Mouse (Mus musculus): ENCODE measurements around the gene D030056L22Rik. TPM values are rescaled to one million over a fixed set of nuclear protein-coding genes. Genes with fewer than 3 reads are reported as not detected.

Gene D030056L22Rik
- 11.3 and 12.9 TPM in 2 replicates for polyA plus RNA-seq (2015; fragmentation: Nextera tagmentation; extraction: Ambion mirVana)

GRCm38 (mm10) chr19:18712866-18713300, at the start of gene D030056L22Rik:
TSS of gene D030056L22Rik (plus strand) at chr19:18713193.

GRCm38 (mm10) chr19:18670608-18671007, 42.4 kb upstream of the D030056L22Rik start, which contains the start of gene Carnmt1:
TSS of gene Carnmt1 (plus strand) at chr19:18670764.

DNA sequence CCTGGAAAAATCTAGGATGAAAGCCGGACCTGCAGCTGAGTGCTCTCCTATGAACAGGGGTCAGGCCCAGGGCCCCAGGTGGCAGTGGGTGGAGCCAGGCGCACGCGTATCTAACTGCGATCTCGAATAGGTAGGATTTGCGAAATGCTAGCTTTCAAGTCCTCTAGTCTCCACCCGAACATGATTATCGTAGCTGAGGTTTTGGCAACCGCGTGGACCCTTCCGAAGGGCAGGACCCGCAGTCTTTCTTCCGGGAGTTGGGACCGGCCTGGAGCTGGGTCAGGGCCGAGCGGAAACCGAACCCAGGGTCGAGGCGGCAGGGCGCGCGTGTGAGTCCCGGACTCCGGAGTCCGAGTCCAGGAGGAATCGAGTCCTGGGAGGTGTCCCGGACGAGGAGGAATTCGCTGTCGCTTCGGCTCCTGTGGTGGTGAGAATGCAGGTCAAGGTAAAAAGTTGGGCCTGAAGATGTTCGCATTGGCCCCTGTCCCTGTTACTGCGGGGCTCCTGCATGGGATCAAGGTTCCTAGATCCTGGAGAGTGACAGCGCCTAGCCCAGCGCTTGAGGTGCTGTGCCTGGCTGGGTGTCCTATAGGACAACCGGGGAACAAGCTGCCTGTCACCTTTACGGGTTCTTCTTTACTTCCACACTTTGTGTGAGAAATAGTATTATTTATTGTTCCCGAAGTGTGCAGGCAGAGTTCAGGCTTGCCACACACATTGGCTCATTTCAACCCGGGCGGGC, 36.8 kb downstream of the D030056L22Rik start, which contains the start of gene Trpm6:
Gene Trpm6, plus strand, starts transcription at position 386 of the 742 bp plus-strand sequence.

Other genes with a start within 250 kb of the D030056L22Rik start
- 134 and 153 TPM in 2 replicates for gene Ostf1, start 81.4 kb upstream of the D030056L22Rik start, polyA plus RNA-seq (2015; fragmentation: Nextera tagmentation; extraction: Ambion mirVana)
- 6.6 and 6.8 TPM in 2 replicates for gene Nmrk1, start 81.2 kb upstream of the D030056L22Rik start, polyA plus RNA-seq (2015; fragmentation: Nextera tagmentation; extraction: Ambion mirVana)
- 16.5 and 17.9 TPM in 2 replicates for gene Carnmt1, start 42.4 kb upstream of the D030056L22Rik start, polyA plus RNA-seq (2015; fragmentation: Nextera tagmentation; extraction: Ambion mirVana)
- gene Trpm6, start 36.8 kb downstream of the D030056L22Rik start, polyA plus RNA-seq (2015; fragmentation: Nextera tagmentation; extraction: Ambion mirVana): 0.05 and 0.06 TPM in 2 replicates

All from urinary bladder, postnatal 0 days (tissue).